Mouse (Mus musculus) forebrain, embryonic 16.5 days (tissue): ENCODE results near the gene Hist1h2bh. TPM values are rescaled to one million over a fixed set of nuclear protein-coding genes. Genes with fewer than 3 reads are reported as not detected.
"Not testable (repeated sequence)": the region's sequence is repeated elsewhere in the genome, so short reads cannot be mapped to it uniquely, and the experiment has no call there.

Source experiments
- ATAC-seq: fragments of 200-750 bp; cut with Nextera tagmentation; 2 replicates; pipeline ENCODE4 v1.8.0; 2017; ENCODE audit warnings: mild to moderate bottlenecking, moderate library complexity
- H3K27ac ChIP-seq: fragments of 300-500 bp; sonication (generic); 2 replicates; pipeline ENCODE4 v1.5.1; 2014; ENCODE audit warnings: low read length, control low read depth
- H3K27me3 ChIP-seq: fragments of 300-500 bp; sonication (generic); replicated peaks from 2 replicates; pipeline ENCODE4 v1.6.1; 2014; ENCODE audit warnings: low read length; ENCODE audit not compliant: control insufficient read depth, insufficient read depth
- H3K36me3 ChIP-seq: fragments of 300-500 bp; sonication (generic); 2 replicates; pipeline ENCODE4 v1.6.1; 2014; ENCODE audit not compliant: control insufficient read depth, insufficient read depth
- H3K4me1 ChIP-seq: fragments of 300-500 bp; sonication (generic); replicated peaks from 2 replicates; pipeline ENCODE4 v1.6.1; 2014; ENCODE audit warnings: low read length; ENCODE audit not compliant: control insufficient read depth, insufficient read depth
- H3K4me2 ChIP-seq: fragments of 300-500 bp; sonication (generic); 2 replicates; pipeline ENCODE4 v1.6.1; 2014; ENCODE audit warnings: mild to moderate bottlenecking, low read length, control low read depth
- H3K4me3 ChIP-seq: fragments of 300-500 bp; sonication (generic); replicated peaks from 2 replicates; pipeline ENCODE4 v1.5.1; 2014; ENCODE audit warnings: mild to moderate bottlenecking, low read length, control low read depth
- H3K9ac ChIP-seq: fragments of 300-500 bp; sonication (generic); replicated peaks from 2 replicates; pipeline ENCODE4 v1.6.1; 2014; ENCODE audit warnings: low read depth, low read length, control low read depth
- H3K9me3 ChIP-seq: fragments of 300-500 bp; sonication (generic); 2 replicates; pipeline ENCODE4 v1.6.1; 2016; ENCODE audit warnings: low read length; ENCODE audit not compliant: control insufficient read depth
- WGBS: fragments of 180-500 bp; shearing (Covaris S2); extraction: QIAGEN DNeasy Blood & Tissue Kit; methylation state at CpG from one replicate; pipeline ENCODE4 v1.1.7; 2014; 5-methylcytosine and 5-hydroxymethylcytosine counted together
- polyA plus RNA-seq: library from polyadenylated mRNA; unstranded; fragments of >200 nt; fragmentation: Nextera tagmentation; extraction: Ambion mirVana; gene quantifications from 2 replicates; pipeline ENCODE4 v1.2.1, GENCODE M21; 2015

The Hist1h2bh gene
- polyA plus RNA-seq, 1 experiment from 2014 or later: 0.23 TPM

DNA sequence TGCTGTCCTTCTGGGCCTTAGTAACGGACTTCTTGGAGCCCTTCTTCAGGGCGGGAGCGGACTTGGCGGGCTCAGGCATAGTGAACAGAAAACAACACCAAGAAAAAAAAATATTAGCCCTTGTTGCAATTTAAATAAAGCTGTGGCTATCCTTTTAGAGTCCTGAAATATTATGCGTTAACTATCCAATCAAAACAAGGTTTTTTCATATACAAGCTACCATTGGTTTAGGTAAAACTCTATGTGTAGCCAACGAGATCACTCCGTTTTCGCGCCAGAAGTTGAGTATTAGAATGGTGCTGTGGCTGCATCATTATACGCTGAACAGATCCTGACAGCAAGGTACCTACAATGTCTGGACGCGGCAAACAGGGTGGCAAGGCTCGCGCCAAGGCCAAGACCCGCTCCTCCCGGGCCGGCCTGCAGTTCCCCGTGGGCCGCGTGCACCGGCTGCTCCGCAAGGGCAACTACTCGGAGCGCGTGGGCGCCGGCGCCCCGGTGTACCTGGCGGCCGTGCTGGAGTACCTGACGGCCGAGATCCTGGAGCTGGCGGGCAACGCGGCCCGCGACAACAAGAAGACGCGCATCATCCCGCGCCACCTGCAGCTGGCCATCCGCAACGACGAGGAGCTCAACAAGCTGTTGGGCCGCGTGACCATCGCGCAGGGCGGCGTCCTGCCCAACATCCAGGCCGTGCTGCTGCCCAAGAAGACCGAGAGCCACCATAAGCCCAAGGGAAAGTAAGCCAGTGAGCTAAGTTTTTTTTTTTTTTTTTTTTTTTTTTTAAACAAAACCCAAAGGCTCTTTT lies 9.4 kb downstream of the Hist1h2bh start, which contains the start of gene Hist1h2af:
Gene Hist1h2af, plus strand, starts transcription at position 347 of the 808 bp plus-strand sequence.
- Histone ChIP-seq H3K4me3 (peak within 1 kb of the TSS; percentile 55), H3K4me1 (peaks cover 36% of the 10 kb centered on the region), H3K27ac (peak within 1 kb of the TSS; percentile 83), H3K9ac (peak within 1 kb of the TSS; percentile 35), H3K4me2 (peak within 1 kb of the TSS; percentile 78)
- peak; percentile 30 for ATAC-seq
- H3K36me3 ChIP-seq, H3K9me3 ChIP-seq, H3K27me3 ChIP-seq: not testable (repeated sequence)
- WGBS: 0% methylated on average over 23 of the region's 53 CpGs

GRCm38 (mm10) chr13:23532262-23533075 lies 10.7 kb downstream of the Hist1h2bh start:
- 13% methylated on average over 9 of the region's 9 CpGs for WGBS
- Histone ChIP-seq H3K4me3 (peak overlapping the region; percentile 67), H3K9ac (peak overlapping the region; percentile 36), H3K36me3 (no peaks in the 10 kb centered on the region), H3K4me2 (peak overlapping the region; percentile 78), H3K9me3 (no peaks in the 10 kb centered on the region), H3K27me3 (no peaks in the 10 kb centered on the region), H3K4me1 (peaks cover 36% of the 10 kb centered on the region), H3K27ac (peak overlapping the region; percentile 99)
- ATAC-seq: no peak

GRCm38 (mm10) chr13:23530901-23531875 lies 12.0 kb downstream of the Hist1h2bh start, which contains the start of gene Hist1h4h:
Hist1h4h (plus strand) TSS chr13:23531050.
- H3K4me3 ChIP-seq: peak within 1 kb of the TSS; percentile 67
- ATAC-seq: peak; percentile 88
- peak within 1 kb of the TSS; percentile 78 for H3K4me2 ChIP-seq

DNA sequence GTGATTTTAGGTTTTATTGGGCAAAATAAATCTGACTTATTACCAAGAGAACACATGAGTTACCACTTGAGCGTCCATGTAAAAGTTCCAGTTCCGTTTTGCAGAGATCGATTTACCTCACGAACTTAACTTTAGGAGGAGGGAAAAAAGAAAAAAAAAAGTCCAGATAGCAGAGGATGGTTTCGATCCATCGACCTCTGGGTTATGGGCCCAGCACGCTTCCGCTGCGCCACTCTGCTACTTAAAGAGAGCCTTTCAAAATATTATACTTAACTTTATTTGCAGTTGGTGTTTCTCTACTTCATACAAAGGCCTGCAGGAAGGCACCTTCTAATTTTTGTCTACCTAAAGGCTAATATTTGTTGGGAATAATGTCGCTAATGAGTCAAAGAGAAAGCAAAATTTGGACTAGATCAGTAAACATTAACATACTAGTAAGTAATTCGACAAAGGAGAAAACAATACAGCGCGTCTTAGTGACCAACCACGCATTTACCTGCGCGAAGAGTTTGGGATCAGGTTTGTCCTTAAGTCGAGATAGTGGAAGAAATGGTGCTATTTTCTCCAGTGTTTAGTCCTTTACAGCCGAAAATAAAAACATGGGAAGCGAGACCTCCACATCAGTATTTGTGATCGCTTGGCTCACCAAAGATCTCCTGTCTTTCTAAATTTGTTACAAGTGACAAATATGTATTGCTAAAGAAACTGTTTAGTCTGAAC lies 12.9 kb downstream of the Hist1h2bh start:
- ATAC-seq: no peak
- peak overlapping the region; percentile 67 for H3K4me3 ChIP-seq
- H3K27ac ChIP-seq: peak overlapping the region; percentile 99
- no peaks in the 10 kb centered on the region for H3K27me3 ChIP-seq
- peaks cover 24% of the 10 kb centered on the region for H3K4me1 ChIP-seq
- no peaks in the 10 kb centered on the region for H3K9me3 ChIP-seq
- H3K36me3 ChIP-seq: no peaks in the 10 kb centered on the region
- peak overlapping the region; percentile 81 for H3K9ac ChIP-seq
- H3K4me2 ChIP-seq: peak overlapping the region; percentile 60
- WGBS: under 1% methylated on average over 20 of the region's 20 CpGs

More at GRCm38 (mm10) chr13:23530901-23531875, 12.0 kb downstream of the Hist1h2bh start, which contains the start of gene Hist1h4h:
- Histone ChIP-seq H3K36me3 (no peaks in the 10 kb centered on the region), H3K27me3 (no peaks in the 10 kb centered on the region), H3K9ac (peak within 1 kb of the TSS; percentile 81), H3K27ac (peak within 1 kb of the TSS; percentile 99), H3K9me3 (no peaks in the 10 kb centered on the region), H3K4me1 (peaks cover 27% of the 10 kb centered on the region)
- WGBS: 0% methylated on average over 57 of the region's 70 CpGs

GRCm38 (mm10) chr13:23529480-23530165 lies 13.6 kb downstream of the Hist1h2bh start:
- Histone ChIP-seq H3K4me1 (peaks cover 21% of the 10 kb centered on the region), H3K36me3 (no peaks in the 10 kb centered on the region), H3K4me3 (peak overlapping the region; percentile 67), H3K9ac (peak overlapping the region; percentile 81), H3K27me3 (no peaks in the 10 kb centered on the region), H3K9me3 (no peaks in the 10 kb centered on the region), H3K27ac (peak overlapping the region; percentile 99), H3K4me2 (peak overlapping the region; percentile 60)
- ATAC-seq: no peak
- WGBS: 30% methylated on average over 2 of the region's 2 CpGs

GRCm38 (mm10) chr13:23529005-23529404 lies 14.2 kb downstream of the Hist1h2bh start:
- Histone ChIP-seq H3K9ac (no peak overlapping the region), H3K4me1 (peaks cover 15% of the 10 kb centered on the region), H3K9me3 (no peaks in the 10 kb centered on the region), H3K4me3 (no peak overlapping the region), H3K36me3 (no peaks in the 10 kb centered on the region), H3K4me2 (no peak overlapping the region), H3K27me3 (no peaks in the 10 kb centered on the region), H3K27ac (no peak overlapping the region)
- ATAC-seq: no peak
- WGBS: 86% methylated on average over 5 of the region's 5 CpGs

- H3K9me3 ChIP-seq: no peaks in the 10 kb centered on the region
- H3K9ac ChIP-seq: peak overlapping the region; percentile 63
- peak; percentile 41 for ATAC-seq
- under 1% methylated on average over 17 of the region's 17 CpGs for WGBS
- H3K4me1 ChIP-seq: no peaks in the 10 kb centered on the region; the same call in 1 of the 2 replicates
- H3K36me3 ChIP-seq: no peaks in the 10 kb centered on the region
- H3K4me3 ChIP-seq: peak overlapping the region; percentile 52
- H3K4me2 ChIP-seq: peak overlapping the region; percentile 62
- peak overlapping the region; percentile 86 for H3K27ac ChIP-seq
- H3K27me3 ChIP-seq: no peaks in the 10 kb centered on the region
These were observed 16.9 kb downstream of the Hist1h2bh start for GRCm38 (mm10) chr13:23526312-23526711.

DNA sequence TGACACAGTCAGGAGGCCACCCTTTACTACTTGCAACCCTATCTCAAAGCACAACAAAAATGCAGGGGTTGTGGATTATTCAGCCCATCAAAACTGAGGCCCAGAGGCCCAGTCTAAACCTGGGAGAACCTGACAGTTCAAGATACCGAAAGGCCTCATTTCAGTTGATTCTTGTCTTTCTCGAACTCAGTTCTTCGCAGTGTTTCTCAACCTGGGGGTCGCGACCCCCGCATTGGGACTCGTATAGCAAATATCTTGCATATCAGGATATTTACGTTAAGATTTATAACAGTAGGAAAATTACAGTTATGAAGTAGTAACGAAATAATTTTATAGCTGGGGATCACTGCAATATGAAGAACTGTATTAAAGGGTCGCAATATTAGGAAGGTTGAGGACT lies 17.3 kb downstream of the Hist1h2bh start:
- Histone ChIP-seq H3K9me3 (no peaks in the 10 kb centered on the region), H3K9ac (no peak overlapping the region), H3K27ac (no peak overlapping the region), H3K4me2 (peak overlapping the region; percentile 62), H3K4me1 (no peaks in the 10 kb centered on the region; the same call in 1 of the 2 replicates), H3K27me3 (no peaks in the 10 kb centered on the region), H3K36me3 (no peaks in the 10 kb centered on the region), H3K4me3 (peak overlapping the region; percentile 52)
- no peak for ATAC-seq
- WGBS: 2% methylated on average over 10 of the region's 10 CpGs
